Mouse (Mus musculus) forebrain, embryonic 12.5 days (tissue): ENCODE data around the gene Sema7a. TPM values are rescaled to one million over a fixed set of nuclear protein-coding genes. Genes with fewer than 3 reads are reported as not detected.

Source experiments
- ATAC-seq: fragments of 200-750 bp; cut with Nextera tagmentation; 2 replicates; pipeline ENCODE4 v1.8.0; 2017; ENCODE audit warnings: moderate TSS enrichment; ENCODE audit not compliant: low FRiP score
- H3K27ac ChIP-seq: fragments of 300-500 bp; sonication (generic); 2 replicates; pipeline ENCODE4 v1.5.1; 2016; ENCODE audit warnings: mild to moderate bottlenecking
- H3K27me3 ChIP-seq: fragments of 300-500 bp; sonication (generic); 2 replicates; pipeline ENCODE4 v1.6.1; 2016; ENCODE audit warnings: mild to moderate bottlenecking
- H3K36me3 ChIP-seq: fragments of 300-500 bp; sonication (generic); replicated peaks from 2 replicates; pipeline ENCODE4 v1.6.1; 2016; ENCODE audit warnings: mild to moderate bottlenecking
- H3K4me1 ChIP-seq: fragments of 300-500 bp; sonication (generic); 2 replicates; pipeline ENCODE4 v1.6.1; 2016
- H3K4me2 ChIP-seq: fragments of 300-500 bp; sonication (generic); 2 replicates; pipeline ENCODE4 v1.6.1; 2016; ENCODE audit warnings: mild to moderate bottlenecking, moderate library complexity
- H3K4me3 ChIP-seq: fragments of 300-500 bp; sonication (generic); replicated peaks from 2 replicates; pipeline ENCODE4 v1.5.1; 2016; ENCODE audit warnings: mild to moderate bottlenecking
- H3K9ac ChIP-seq: fragments of 300-500 bp; sonication (generic); 2 replicates; pipeline ENCODE4 v1.6.1; 2016; ENCODE audit warnings: mild to moderate bottlenecking
- H3K9me3 ChIP-seq: fragments of 300-500 bp; sonication (generic); 2 replicates; pipeline ENCODE4 v1.6.1; 2016
- WGBS: fragments of 180-500 bp; shearing (Covaris S2); methylation state at CpG from one replicate; pipeline ENCODE4 v1.1.7; 2016; 5-methylcytosine and 5-hydroxymethylcytosine counted together
- polyA plus RNA-seq: library from polyadenylated mRNA; unstranded; fragments of >200 nt; fragmentation: Nextera tagmentation; extraction: Ambion mirVana; gene quantifications from 2 replicates; pipeline ENCODE4 v1.2.1, GENCODE M21; 2016

Gene Sema7a
- polyA plus RNA-seq, 1 experiment from 2014 or later, result 0.43 TPM

- Histone ChIP-seq H3K4me1 (no peaks in the 10 kb centered on the region; the same call in none of the 2 replicates), H3K27ac (no peak overlapping the region), H3K36me3 (peaks cover 8% of the 10 kb centered on the region), H3K4me2 (no peak overlapping the region), H3K27me3 (no peaks in the 10 kb centered on the region), H3K4me3 (no peak overlapping the region), H3K9me3 (no peaks in the 10 kb centered on the region), H3K9ac (no peak overlapping the region)
- no peak for ATAC-seq
- 78% methylated on average over 6 of the region's 6 CpGs for WGBS
Observed at GRCm38 (mm10) chr9:57964528-57965250, 24.8 kb downstream of the Sema7a start.

- H3K4me3 ChIP-seq, result no peak overlapping the region
- H3K36me3 ChIP-seq, result peaks cover 1% of the 10 kb centered on the region
- H3K27me3 ChIP-seq, result no peaks in the 10 kb centered on the region
- H3K27ac ChIP-seq, result no peak overlapping the region
- no peaks in the 10 kb centered on the region; the same call in none of the 2 replicates for H3K4me1 ChIP-seq
- H3K9ac ChIP-seq, result no peak overlapping the region
- no peaks in the 10 kb centered on the region for H3K9me3 ChIP-seq
- 79% methylated on average over 12 of the region's 12 CpGs for WGBS
- H3K4me2 ChIP-seq, result no peak overlapping the region
- no peak for ATAC-seq
Observed at GRCm38 (mm10) chr9:57965281-57966185, 25.6 kb downstream of the Sema7a start.

GRCm38 (mm10) chr9:57967237-57967960 is 27.5 kb downstream of the Sema7a start:
- H3K4me2 ChIP-seq, result no peak overlapping the region
- no peak overlapping the region for H3K4me3 ChIP-seq
- H3K36me3 ChIP-seq, result no peaks in the 10 kb centered on the region
- no peaks in the 10 kb centered on the region; the same call in 1 of the 2 replicates for H3K4me1 ChIP-seq
- H3K9me3 ChIP-seq, result no peaks in the 10 kb centered on the region
- no peaks in the 10 kb centered on the region for H3K27me3 ChIP-seq
- no peak overlapping the region for H3K27ac ChIP-seq
- H3K9ac ChIP-seq, result no peak overlapping the region
- 83% methylated on average over 14 of the region's 14 CpGs for WGBS
- ATAC-seq, result no peak

- Histone ChIP-seq H3K9me3 (no peaks in the 10 kb centered on the region), H3K4me3 (no peak overlapping the region)
- 92% methylated on average over 9 of the region's 9 CpGs for whole genome bisulfite sequencing
Observed at GRCm38 (mm10) chr9:57968166-57968771, 28.4 kb downstream of the Sema7a start.

GRCm38 (mm10) chr9:57968783-57969542 is 29.1 kb downstream of the Sema7a start:
- H3K36me3 ChIP-seq, result no peaks in the 10 kb centered on the region
- ATAC-seq, result no peak
- H3K4me1 ChIP-seq, result no peaks in the 10 kb centered on the region; the same call in 1 of the 2 replicates
- H3K9me3 ChIP-seq, result no peaks in the 10 kb centered on the region
- H3K4me2 ChIP-seq, result no peak overlapping the region
- no peak overlapping the region for H3K27ac ChIP-seq
- H3K4me3 ChIP-seq, result no peak overlapping the region
- H3K9ac ChIP-seq, result no peak overlapping the region
- 87% methylated on average over 8 of the region's 8 CpGs for WGBS
- no peaks in the 10 kb centered on the region for H3K27me3 ChIP-seq

More at GRCm38 (mm10) chr9:57968166-57968771, 28.4 kb downstream of the Sema7a start:
- Histone ChIP-seq H3K27me3 (no peaks in the 10 kb centered on the region), H3K36me3 (no peaks in the 10 kb centered on the region), H3K27ac (no peak overlapping the region), H3K4me2 (no peak overlapping the region), H3K9ac (no peak overlapping the region), H3K4me1 (no peaks in the 10 kb centered on the region; the same call in 1 of the 2 replicates)
- no peak for ATAC-seq

- Histone ChIP-seq H3K4me2 (no peak overlapping the region), H3K27ac (no peak overlapping the region), H3K9me3 (no peaks in the 10 kb centered on the region), H3K36me3 (no peaks in the 10 kb centered on the region), H3K4me1 (no peaks in the 10 kb centered on the region; the same call in 1 of the 2 replicates), H3K4me3 (no peak overlapping the region), H3K9ac (no peak overlapping the region), H3K27me3 (no peaks in the 10 kb centered on the region)
- ATAC-seq, result no peak
- 82% methylated on average over 11 of the region's 11 CpGs for WGBS
Observed at GRCm38 (mm10) chr9:57969736-57970495, 30.0 kb downstream of the Sema7a start.

GRCm38 (mm10) chr9:57971413-57971812 is 31.5 kb downstream of the Sema7a start:
- 95% methylated on average over 5 of the region's 5 CpGs for WGBS
- Histone ChIP-seq H3K4me3 (no peak overlapping the region), H3K4me1 (no peaks in the 10 kb centered on the region), H3K4me2 (no peak overlapping the region), H3K36me3 (no peaks in the 10 kb centered on the region), H3K27ac (no peak overlapping the region), H3K27me3 (no peaks in the 10 kb centered on the region), H3K9ac (no peak overlapping the region), H3K9me3 (no peaks in the 10 kb centered on the region)
- no peak for ATAC-seq

- no peaks in the 10 kb centered on the region for H3K36me3 ChIP-seq
- no peaks in the 10 kb centered on the region for H3K4me1 ChIP-seq
- no peak overlapping the region for H3K4me3 ChIP-seq
- no peaks in the 10 kb centered on the region for H3K9me3 ChIP-seq
- no peak for ATAC-seq
- no peaks in the 10 kb centered on the region for H3K27me3 ChIP-seq
- no peak overlapping the region for H3K9ac ChIP-seq
- no peak overlapping the region for H3K27ac ChIP-seq
- WGBS, result 73% methylated on average over 9 of the region's 9 CpGs
- no peak overlapping the region for H3K4me2 ChIP-seq
Observed at GRCm38 (mm10) chr9:57972141-57972591, 32.3 kb downstream of the Sema7a start.

GRCm38 (mm10) chr9:57972776-57973439 is 33.0 kb downstream of the Sema7a start:
- no peaks in the 10 kb centered on the region for H3K27me3 ChIP-seq
- H3K27ac ChIP-seq, result no peak overlapping the region
- no peak overlapping the region for H3K4me3 ChIP-seq
- no peaks in the 10 kb centered on the region for H3K36me3 ChIP-seq
- H3K9ac ChIP-seq, result no peak overlapping the region
- WGBS, result 71% methylated on average over 9 of the region's 9 CpGs
- H3K4me1 ChIP-seq, result no peaks in the 10 kb centered on the region
- no peak for ATAC-seq
- H3K4me2 ChIP-seq, result no peak overlapping the region
- no peaks in the 10 kb centered on the region for H3K9me3 ChIP-seq

GRCm38 (mm10) chr9:57973440-57974066 is 33.6 kb downstream of the Sema7a start:
- 90% methylated on average over 6 of the region's 6 CpGs for WGBS
- Histone ChIP-seq H3K27me3 (no peaks in the 10 kb centered on the region), H3K4me1 (no peaks in the 10 kb centered on the region), H3K27ac (no peak overlapping the region), H3K9ac (no peak overlapping the region), H3K9me3 (no peaks in the 10 kb centered on the region), H3K4me3 (no peak overlapping the region), H3K36me3 (no peaks in the 10 kb centered on the region), H3K4me2 (no peak overlapping the region)
- ATAC-seq, result no peak
